Mouse (Mus musculus) ovary, adult 18-20 months (tissue): ENCODE data around the gene Hipk4.
"Not testable (repeated sequence)": the region's sequence is repeated elsewhere in the genome, so short reads cannot be mapped to it uniquely, and the experiment has no call there.

Experiments used
- DNase-seq: peaks from one replicate; pipeline ENCODE4 v3.0.0; 2022; ENCODE audit warnings: low spot score, mixed read lengths

Gene Hipk4

DNA sequence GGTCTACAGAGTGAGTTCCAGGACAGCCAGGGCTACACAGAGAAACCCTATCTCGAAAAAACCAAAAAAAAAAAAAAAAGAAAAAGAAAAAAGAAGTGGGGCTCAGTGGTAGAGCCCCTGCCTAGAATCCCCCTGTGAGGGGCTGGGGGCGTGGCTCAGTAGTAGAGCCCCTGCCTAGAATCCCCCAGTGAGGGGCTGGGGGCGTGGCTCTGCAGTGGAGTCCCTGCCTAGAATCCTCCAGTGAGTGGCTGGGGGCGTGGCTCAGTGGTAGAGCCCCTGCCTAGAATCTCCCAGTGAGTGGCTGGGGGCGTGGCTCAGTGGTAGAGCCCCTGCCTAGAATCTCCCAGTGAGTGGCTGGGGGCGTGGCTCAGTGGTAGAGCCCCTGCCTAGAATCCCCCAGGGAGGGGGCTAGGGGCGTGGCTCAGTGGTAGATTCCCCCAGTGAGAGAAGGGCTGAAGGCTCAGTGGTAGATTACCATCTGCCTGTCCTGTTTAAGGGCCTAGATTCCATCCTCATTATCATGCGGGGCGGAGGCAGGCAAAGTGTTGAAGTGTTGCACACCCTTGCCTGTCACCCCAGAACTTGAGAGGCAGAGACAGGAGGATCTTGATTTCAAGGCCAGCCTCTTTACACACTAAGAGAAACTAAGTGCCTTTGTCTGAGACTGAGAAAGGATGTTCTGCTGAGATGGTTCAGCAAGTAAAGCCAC, 28.3 kb upstream of the Hipk4 start:
- not testable (repeated sequence) for DNase-seq

DNA sequence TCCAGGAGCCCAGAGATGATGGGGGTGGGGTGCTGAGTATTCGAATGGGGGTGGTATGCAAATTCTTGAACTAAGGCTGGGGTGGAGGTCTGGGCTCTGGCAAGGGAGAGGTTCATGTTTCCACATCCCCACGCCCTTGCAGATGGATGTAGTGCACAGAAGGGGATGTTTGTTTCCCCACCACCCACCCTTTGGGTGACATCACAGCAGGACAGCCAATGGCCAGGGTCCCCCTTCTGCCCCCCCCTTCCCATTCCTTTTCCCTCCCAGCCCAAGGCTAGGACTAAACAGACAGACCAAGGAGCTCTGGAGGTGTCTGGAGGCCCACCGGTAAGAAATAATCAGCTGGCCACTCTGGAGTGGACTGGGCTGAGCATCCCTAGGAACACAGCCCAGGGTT, 24.0 kb upstream of the Hipk4 start, which contains the start of gene Prx:
TSS of gene Prx (plus strand) at position 289 of the 400 bp plus-strand sequence.
- no peak for DNase-seq

DNA sequence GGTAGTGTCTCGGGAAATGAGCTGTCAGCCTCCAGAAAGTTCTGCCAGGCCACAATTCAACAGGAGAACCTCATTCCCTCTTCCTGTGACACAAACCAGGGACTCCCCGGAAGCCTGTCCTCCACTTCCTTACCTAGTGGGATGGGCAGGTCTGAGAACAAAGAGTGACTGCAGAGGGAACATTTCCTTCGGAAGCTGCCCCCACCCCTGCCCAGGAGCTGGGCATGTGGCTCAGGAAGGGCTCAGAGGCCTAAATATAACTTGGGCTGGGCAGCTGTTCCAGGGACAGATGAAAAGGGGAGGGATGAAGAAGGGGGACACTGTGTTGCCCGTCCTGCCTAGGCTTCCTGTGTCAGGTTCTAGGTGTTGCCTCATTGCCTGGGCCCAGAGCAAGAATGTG, 21.4 kb upstream of the Hipk4 start:
- DNase-seq, result no peak

DNA sequence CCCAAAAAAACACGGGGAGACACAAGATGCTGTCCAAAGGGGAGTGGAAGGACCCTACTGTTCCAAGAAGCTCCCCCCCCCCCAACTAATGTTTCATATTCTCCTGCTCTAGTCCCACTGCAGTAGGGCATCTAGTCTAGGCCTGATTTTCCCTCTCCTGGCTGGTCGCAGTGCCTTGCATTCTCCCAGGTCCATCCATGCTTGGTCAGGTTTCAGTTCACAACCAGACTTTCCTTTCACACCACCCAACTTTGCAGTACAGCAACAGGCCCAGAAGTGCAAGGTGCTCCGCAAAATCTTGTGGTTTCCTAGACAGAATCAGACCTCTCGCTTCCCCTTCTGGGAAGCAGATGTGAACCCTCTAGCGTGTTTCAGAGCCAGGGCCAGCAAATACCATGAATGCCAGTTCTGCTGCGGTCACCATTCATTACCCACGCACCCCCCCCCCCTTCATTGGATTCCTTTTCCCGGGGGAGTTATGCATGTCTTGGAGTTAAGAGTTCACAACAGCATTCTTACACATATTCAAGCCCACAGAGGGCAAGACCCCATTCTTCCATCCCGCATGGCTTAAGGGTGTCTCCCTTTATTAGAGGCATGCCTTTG, 16.2 kb upstream of the Hipk4 start:
- DNase-seq, result no peak

GRCm38 (mm10) chr7:27507711-27508647, 15.1 kb upstream of the Hipk4 start:
- DNase-seq, result peak; percentile 96

- peak; percentile 49 for DNase-seq
Observed at GRCm38 (mm10) chr7:27508648-27509005, 14.4 kb upstream of the Hipk4 start.

- DNase-seq, result no peak
Observed at GRCm38 (mm10) chr7:27510809-27511208, 12.3 kb upstream of the Hipk4 start.

DNA sequence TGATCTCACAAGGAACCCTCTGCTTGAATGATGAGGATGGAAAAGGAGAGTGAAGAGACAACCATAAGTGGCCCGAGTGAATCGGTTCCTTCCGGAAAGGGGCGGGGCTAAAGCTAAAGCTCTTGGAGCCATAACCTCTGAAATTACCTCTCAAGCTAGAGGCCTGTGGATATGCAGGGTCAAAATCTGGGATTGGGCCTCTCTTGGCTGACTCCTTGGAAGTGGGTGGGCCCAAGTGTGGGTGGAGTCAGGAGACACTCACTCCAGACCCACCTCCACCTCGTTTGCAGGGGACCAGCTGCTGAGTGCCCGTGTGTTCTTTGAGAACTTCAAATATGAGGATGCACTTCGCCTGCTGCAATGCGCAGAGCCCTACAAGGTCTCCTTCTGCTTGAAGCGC, 8.1 kb upstream of the Hipk4 start:
- no peak for DNase-seq

GRCm38 (mm10) chr7:27518314-27518713, 4.8 kb upstream of the Hipk4 start:
- no peak for DNase-seq

DNA sequence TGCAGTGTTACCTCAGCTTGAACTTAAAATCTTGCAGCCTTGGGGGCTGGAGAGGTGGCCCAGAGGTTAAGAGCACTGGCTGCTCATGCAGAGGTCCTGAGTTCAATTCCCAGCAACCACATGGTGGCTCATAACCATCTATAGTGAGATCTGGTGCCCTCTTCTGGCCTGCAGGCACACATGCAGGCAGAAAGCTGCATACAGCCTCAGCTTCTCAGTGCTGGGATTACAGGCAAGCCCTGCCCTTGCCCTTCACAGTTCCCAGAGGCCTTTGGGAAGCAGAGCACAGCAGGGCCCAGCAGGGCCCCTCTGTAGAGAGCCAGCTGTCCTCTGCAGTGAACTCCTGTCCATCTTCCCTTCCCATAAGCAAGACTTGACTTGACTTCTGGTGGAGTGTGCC, 3.0 kb upstream of the Hipk4 start:
- DNase-seq, result no peak

DNA sequence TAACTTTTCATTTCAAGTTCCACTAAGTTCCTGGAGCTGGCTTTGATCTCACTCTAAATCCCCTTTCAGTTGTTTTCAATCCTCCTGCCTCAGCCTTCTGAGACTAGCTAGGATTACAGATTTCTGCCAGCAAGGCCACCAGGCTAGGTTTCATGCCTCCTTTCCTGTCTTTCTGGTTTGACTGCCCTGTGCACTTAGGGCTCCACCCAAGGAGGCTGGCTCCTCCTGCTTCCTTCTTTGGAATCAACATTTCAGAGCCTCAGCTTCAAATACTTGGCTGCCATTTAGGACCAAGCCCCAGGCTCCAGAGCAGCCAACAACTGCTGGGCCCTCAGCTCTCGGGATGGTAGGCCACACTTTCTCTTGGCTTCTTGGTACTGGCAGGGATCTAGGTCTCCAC, 2.5 kb upstream of the Hipk4 start:
- DNase-seq, result no peak

DNA sequence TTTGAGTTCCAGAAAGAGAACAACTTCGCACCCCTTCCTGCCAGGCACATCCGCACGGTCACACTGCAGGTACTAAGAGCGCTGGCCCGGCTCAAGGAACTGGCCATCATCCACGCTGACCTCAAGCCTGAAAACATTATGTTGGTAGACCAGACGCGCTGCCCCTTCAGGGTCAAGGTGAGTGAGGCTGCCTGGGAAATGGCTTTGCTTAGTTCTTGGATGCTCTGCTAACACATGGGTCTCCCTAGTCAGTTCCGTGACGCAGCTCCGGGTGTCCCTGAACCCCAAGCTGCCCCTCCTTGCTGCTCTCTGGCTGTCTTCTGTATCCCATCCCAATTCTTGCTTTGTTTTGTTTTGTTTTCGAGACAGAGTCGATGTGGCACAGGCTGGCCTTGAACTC, 738 bp downstream of the Hipk4 start:
- DNase-seq, result no peak

DNA sequence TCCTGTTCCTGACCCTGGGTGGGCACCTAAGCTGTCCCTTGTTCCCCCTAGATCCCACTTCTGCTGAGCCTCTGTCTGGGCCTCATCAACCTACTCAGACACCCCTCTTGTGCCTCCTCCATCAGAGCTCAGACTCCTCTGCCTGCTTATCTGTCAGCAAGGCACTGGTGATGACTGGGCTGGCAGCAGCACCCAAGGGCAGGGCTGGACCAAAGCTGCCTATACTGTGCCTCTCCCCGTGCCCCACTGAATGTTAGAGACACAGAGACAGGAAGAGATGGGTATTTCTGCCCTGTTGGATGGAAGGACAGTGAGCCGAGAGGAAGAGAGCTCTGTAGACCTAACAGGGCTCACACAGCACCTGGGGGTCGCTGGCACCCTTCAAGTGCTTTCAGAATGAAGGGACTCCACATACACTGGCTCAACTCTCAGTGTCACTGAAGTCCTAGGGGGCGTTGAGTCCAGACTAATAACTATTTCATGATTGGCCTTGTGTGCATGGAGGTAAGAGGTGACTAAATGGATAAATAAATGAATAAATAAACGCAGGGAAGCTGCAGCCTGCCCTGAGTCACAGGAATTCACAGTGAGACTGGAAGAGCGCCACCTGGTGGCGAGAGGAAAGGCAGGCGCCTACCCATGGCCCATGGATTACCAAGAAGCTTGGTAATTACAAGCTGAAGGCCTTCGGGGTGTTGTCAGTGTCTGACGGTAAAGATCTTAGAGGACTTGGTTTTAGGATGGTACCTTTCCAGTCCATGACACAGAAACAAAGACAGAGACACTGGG, 3.2 kb downstream of the Hipk4 start:
- DNase-seq, result no peak

DNA sequence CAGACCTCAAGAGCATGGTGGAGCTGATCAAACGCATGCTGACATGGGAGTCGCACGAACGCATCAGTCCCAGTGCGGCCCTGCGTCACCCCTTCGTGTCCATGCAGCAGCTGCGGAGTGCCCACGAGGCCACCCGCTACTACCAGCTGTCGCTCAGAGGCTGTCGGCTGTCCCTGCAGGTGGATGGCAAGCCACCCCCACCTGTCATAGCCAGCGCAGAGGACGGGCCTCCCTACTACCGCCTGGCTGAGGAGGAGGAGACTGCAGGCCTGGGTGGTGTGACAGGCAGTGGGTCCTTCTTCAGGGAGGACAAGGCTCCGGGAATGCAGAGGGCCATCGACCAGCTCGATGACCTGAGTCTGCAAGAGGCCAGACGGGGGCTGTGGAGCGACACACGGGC, 6.0 kb downstream of the Hipk4 start:
- no peak for DNase-seq

- DNase-seq, result no peak
Observed at GRCm38 (mm10) chr7:27530937-27531336, 7.9 kb downstream of the Hipk4 start.

DNA sequence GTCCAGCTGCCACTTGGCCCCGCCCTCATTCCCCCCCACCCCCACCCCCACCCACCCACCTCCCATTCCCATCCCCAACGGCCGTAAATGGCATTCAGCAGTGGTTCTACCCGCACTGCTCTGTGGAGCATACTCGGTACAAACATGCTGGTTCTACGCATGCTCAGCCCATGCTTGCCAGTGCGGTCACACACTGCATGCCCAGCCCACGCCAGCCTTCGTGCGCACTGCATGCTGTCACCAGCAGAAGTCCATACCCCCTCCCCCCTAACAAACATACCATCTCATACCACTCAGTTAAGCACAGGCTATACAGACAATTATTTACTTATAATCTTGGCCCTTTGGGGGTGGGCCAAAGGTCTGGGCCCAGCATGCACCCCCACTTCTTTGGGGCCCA, 8.6 kb downstream of the Hipk4 start:
- no peak for DNase-seq

DNA sequence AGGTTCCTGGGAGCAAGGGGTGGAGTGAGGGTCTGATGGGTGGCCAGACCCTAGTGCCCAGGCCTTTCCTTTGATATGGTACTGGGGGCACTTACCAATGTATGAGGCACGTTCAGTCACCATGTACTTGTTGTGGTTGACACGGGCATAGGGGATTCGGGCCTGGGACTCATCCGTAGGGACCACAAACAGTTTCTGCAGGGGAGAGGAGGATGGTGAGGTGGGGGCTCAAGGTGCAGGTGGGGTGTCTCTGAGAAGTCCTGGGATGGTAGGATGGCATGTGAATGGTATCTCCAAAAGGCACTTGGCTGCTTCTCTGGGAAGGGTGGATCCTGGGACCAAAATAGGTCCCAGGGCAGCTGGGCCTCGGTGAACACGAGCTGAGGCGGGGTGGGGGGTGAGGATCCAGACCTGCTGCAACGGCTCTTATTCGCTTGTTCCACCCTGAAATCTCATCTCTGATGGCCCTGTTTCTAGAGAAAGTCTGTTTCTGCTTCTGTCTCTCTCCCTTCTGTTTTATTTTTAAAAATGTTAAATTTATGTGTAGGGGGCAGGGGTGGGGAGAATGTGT, 9.5 kb downstream of the Hipk4 start:
- DNase-seq, result no peak

DNA sequence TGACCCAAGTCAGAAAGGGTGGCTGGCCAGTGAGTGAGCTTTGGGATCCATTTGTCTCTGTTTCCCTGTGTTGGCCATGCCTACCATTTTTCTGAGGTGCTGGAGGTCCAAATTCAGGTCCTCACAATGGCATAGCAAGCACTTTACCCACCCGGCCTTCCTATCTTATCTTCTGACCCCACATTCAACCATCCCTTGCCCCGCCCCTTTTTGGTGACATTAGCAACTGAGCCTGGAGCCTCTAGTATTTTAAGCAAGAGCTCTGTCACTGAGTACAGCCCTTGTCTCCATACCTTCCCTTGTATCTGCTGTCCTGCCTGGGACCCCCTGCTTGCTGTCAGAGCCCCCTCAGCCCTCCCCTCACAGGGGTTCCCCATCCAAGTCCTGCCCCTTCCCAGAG, 12.3 kb downstream of the Hipk4 start:
- no peak for DNase-seq

DNA sequence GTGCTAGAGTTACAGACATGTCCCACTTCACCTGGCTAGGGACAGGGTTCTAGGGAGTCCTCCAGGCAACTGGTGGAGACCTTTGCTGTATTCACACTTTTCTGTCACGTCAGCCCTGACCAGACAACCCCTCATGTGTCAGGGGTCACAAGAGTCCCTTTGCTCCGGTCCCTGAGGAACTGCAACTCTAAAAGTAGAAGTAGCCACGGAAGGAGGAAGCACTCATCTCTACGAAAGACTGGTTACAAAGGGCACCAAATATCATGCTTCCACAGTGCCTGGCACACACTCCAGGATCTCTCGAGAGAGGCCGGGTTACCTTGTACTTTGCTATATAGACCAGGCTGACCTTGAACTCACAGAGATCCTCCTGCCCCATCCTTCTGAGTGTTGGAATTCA, 13.6 kb downstream of the Hipk4 start:
- no peak for DNase-seq

- DNase-seq, result no peak
Observed at GRCm38 (mm10) chr7:27537998-27538397, 14.9 kb downstream of the Hipk4 start.

- DNase-seq, result no peak
Observed at GRCm38 (mm10) chr7:27538797-27539196, 15.7 kb downstream of the Hipk4 start.

- DNase-seq, result no peak
Observed at GRCm38 (mm10) chr7:27540521-27540920, 17.5 kb downstream of the Hipk4 start.
